Mouse (Mus musculus): ENCODE results near the gene Vmn1r48. TPM values are rescaled to one million over a fixed set of nuclear protein-coding genes. Genes with fewer than 3 reads are reported as not detected.
"Not testable (repeated sequence)": the region's sequence is repeated elsewhere in the genome, so short reads cannot be mapped to it uniquely, and the experiment has no call there.

Vmn1r48 gene
- not detected in 2 replicates for polyA plus RNA-seq (2012; ENCODE audit: insufficient read depth, insufficient read length, missing spikeins)

- not testable (repeated sequence) for H3K4me3 ChIP-seq (ENCODE audit: insufficient read depth, low read length); H3K27ac ChIP-seq (ENCODE audit: insufficient read depth, low read depth, low read length); H3K4me1 ChIP-seq (ENCODE audit: control insufficient read depth, insufficient read depth, low read length)
These were observed at the start of gene Vmn1r48 for GRCm38 (mm10) chr6:90036741-90037140. Vmn1r48 (minus strand) TSS chr6:90036841.

DNA sequence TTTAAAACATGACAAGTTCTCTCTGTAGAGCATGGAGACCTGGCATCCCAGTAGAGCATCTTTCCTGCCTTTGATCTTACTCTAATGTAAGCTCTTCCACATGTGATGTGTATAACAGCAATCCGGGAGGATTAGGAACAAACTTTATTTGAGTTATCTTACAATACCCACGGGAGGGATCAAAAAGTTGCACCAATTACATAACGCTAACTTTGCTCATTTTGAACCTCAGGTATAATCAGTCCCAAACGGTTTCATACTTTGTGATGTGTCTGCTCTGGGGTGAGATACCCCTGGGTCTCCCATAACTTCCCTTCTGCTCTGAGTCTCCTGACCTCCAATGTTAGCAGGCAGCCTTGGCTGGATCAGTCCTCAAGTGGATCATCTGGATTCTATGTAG lies 41.8 kb upstream of the Vmn1r48 start, which contains the start of gene Vmn1r49:
TSS of gene Vmn1r49 (minus strand) at position 101 of the 400 bp plus-strand sequence.
- Histone ChIP-seq H3K4me3 (ENCODE audit: insufficient read depth, low read length) (no peak within 1 kb of the TSS), H3K27ac (ENCODE audit: insufficient read depth, low read depth, low read length) (no peak within 1 kb of the TSS), H3K4me1 (ENCODE audit: control insufficient read depth, insufficient read depth, low read length) (no peaks in the 10 kb centered on the region)
- TF ChIP-seq POLR2A (IDR thresholded peaks at IDR 0.05; ENCODE audit: borderline replicate concordance, low read depth, low read length) (no peak), CTCF (IDR thresholded peaks at IDR 0.05; ENCODE audit: low read depth, low read length) (no peak)

DNA sequence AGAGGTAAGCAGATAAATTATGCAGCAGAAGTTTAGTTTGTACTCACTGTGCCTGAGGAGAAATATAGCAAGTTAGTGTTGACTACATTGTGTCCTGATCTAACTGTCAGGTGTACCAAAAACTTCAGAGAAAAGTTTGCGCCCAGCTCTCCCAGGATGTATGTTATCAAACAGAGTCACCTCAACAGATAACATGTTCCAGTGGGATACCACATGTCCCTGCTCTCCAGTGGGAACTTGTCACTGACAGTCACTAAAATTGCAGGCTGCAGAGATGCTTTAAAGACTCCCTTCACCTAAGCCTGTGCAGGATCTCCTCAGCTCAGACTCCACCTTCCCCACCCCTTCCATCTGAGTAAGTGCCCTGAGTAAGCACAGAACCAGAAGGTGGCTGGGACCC lies 20.8 kb downstream of the Vmn1r48 start, which contains the start of gene Vmn1r47:
TSS of gene Vmn1r47 (plus strand) at position 301 of the 400 bp plus-strand sequence.
- not testable (repeated sequence) for H3K4me1 ChIP-seq (ENCODE audit: control insufficient read depth, insufficient read depth, low read length); H3K4me3 ChIP-seq (ENCODE audit: insufficient read depth, low read length); H3K27ac ChIP-seq (ENCODE audit: insufficient read depth, low read depth, low read length)

DNA sequence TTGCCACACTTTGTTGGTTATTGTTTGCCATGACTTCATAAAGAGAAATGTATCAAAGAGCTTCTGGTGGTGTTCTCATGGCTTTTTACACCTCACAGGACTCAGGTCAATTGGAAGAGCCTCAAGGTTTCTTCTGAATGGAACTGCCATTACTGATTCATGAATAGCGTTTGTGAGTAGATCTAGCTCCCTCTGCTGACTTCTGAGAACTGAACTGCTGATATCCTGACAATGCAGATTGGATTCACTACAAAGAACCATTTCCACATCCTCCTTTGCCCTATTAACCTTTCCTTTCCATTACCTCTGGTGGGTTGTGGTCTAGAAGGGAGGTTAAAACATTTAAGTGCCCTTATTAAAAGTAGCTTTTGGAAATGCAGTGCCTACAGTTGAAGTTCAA lies 50.7 kb downstream of the Vmn1r48 start:
- H3K4me1 ChIP-seq (ENCODE audit: control insufficient read depth, insufficient read depth, low read length), result no peaks in the 10 kb centered on the region
- no peak overlapping the region for H3K27ac ChIP-seq (ENCODE audit: insufficient read depth, low read depth, low read length)
- no peak for TF ChIP-seq POLR2A (IDR thresholded peaks at IDR 0.05; ENCODE audit: borderline replicate concordance, low read depth, low read length)
- TF ChIP-seq CTCF (IDR thresholded peaks at IDR 0.05; ENCODE audit: low read depth, low read length), result no peak
- no peak overlapping the region for H3K4me3 ChIP-seq (ENCODE audit: insufficient read depth, low read length)

Other genes starting within 250 kb of the Vmn1r48 start
- not detected in 2 replicates for gene Vmn1r42, start 160.4 kb downstream of the Vmn1r48 start, polyA plus RNA-seq (2012; ENCODE audit: insufficient read depth, insufficient read length, missing spikeins)
- gene Vmn1r43, start 160.4 kb downstream of the Vmn1r48 start, polyA plus RNA-seq (2012; ENCODE audit: insufficient read depth, insufficient read length, missing spikeins), result 0.13 TPM in 1 of 2 replicates, not detected in the other
- not detected in 2 replicates for gene Vmn1r44, start 153.2 kb downstream of the Vmn1r48 start, polyA plus RNA-seq (2012; ENCODE audit: insufficient read depth, insufficient read length, missing spikeins)
- gene Vmn1r45, start 96.2 kb downstream of the Vmn1r48 start, polyA plus RNA-seq (2012; ENCODE audit: insufficient read depth, insufficient read length, missing spikeins), result not detected in 2 replicates
- 0.05 and 0.15 TPM in 2 replicates for gene Vmn1r46, start 67.5 kb downstream of the Vmn1r48 start, polyA plus RNA-seq (2012; ENCODE audit: insufficient read depth, insufficient read length, missing spikeins)
- not detected in 2 replicates for gene Vmn1r47, start 20.7 kb downstream of the Vmn1r48 start, polyA plus RNA-seq (2012; ENCODE audit: insufficient read depth, insufficient read length, missing spikeins)
- not detected in 2 replicates for gene Vmn1r49, start 41.7 kb upstream of the Vmn1r48 start, polyA plus RNA-seq (2012; ENCODE audit: insufficient read depth, insufficient read length, missing spikeins)
- not detected in 2 replicates for gene Vmn1r50, start 64.6 kb upstream of the Vmn1r48 start, polyA plus RNA-seq (2012; ENCODE audit: insufficient read depth, insufficient read length, missing spikeins)
- not detected in 2 replicates for gene Vmn1r51, start 85.8 kb upstream of the Vmn1r48 start, polyA plus RNA-seq (2012; ENCODE audit: insufficient read depth, insufficient read length, missing spikeins)
- gene Vmn1r52, start 138.0 kb upstream of the Vmn1r48 start, polyA plus RNA-seq (2012; ENCODE audit: insufficient read depth, insufficient read length, missing spikeins), result not detected in 2 replicates
- not detected in 2 replicates for gene V1ra8, start 166.0 kb upstream of the Vmn1r48 start, polyA plus RNA-seq (2012; ENCODE audit: insufficient read depth, insufficient read length, missing spikeins)
- gene Vmn1r53, start 187.6 kb upstream of the Vmn1r48 start, polyA plus RNA-seq (2012; ENCODE audit: insufficient read depth, insufficient read length, missing spikeins), result not detected in 2 replicates
- gene Vmn1r54, start 209.5 kb upstream of the Vmn1r48 start, polyA plus RNA-seq (2012; ENCODE audit: insufficient read depth, insufficient read length, missing spikeins), result not detected in 2 replicates